Mouse (Mus musculus) common myeloid progenitor, adult 5-6 weeks (primary cell): ENCODE results near the gene C8g. TPM values are rescaled to one million over a fixed set of nuclear protein-coding genes. Genes with fewer than 3 reads are reported as not detected.

Source experiments
- ATAC-seq: replicated peaks from 2 replicates; pipeline ENCODE4 v1.8.0; 2016; ENCODE audit warnings: low read depth, mild to moderate bottlenecking, moderate TSS enrichment, inconsistent platforms; ENCODE audit not compliant: poor library complexity, severe bottlenecking
- total RNA-seq: library from RNA; stranded (forward); fragments of 200-1000, 187-1606 nt; gene quantifications from 2 replicates; pipeline ENCODE4 v1.2.3, GENCODE M21; 2017

Gene C8g
- total RNA-seq, 1 experiment from 2014 or later: 2.7 TPM

DNA sequence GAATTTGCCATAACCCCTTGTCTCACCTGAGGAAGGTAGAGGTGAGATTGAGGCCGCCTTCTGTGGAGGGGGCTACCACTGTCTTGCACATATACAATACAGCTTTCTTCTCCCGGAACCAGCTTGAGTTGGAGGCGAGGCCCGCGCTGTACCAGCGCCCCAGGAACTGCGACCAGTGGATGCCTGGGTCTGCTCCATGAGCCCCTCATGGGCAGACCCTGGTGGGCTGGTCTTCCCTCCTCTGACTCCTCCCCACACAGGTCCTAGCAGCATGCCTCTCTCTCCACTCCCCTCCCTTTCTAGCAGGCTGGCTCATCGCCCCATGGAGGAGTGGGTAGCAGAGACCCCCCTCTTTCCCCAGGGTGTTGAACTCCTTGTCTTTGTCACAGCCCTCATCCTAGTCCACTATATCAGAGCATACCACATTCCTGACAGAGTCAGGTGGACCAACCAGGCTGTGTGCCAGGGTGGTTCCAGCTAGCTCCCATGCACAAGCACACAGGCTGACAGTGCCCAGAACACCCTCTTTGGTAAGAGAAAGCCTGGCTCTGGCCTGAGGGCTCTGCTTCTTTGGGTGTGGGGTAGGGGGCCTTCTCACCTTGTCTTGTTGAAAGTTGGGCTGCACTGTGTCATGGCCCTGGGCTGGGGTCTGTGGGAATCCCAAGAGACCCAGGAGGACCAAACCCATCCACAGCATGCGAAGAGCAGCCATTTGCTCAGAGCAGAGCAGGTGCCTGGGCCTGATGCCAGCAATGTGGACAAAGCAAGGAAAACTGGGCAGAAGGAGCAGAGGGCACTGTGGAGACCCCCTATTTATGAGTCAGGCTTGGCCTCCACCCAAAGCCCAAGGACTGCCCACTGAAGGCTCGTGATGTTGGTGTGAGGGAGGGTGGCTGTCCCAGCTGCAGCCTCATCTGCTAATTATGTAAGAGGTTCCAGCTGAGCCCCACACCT lies 32.3 kb downstream of the C8g start:
- no peak for ATAC-seq

DNA sequence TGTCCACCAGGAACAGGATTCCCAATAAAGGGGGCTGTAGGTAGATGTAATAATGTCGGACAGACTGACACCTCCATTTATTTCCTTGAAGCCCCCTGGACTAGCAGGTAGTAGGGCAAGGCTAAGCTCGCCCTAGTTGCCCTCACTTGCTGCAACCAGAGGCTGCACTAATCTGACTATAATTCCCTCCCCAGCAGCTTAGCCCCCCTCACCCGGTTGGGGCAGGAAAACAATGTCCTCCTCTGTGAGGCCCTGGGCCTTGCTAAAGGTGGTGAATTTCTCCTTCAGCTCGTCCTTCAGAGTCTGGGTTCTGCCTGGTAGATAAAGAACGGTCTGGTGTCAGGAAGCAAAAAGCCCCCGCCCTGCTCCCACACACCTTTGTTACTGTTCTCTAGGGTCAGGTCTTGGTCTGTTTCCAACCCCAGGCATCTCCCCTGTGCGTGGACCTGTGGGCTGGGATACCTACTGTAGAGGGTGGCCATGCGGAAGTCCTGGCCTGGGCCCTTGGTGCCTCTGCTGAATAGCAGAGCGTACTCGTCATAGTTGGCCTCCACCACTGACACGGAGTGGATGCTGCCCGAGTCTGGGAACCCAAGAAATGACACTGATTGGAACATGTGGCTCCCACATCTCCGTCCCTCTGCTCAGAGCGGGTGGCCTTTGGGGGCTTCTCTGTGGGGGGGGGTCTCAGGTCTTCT lies 33.8 kb downstream of the C8g start:
- ATAC-seq: no peak

- ATAC-seq: peak; percentile 71
These were observed 35.5 kb downstream of the C8g start for GRCm38 (mm10) chr2:25465816-25466635.

GRCm38 (mm10) chr2:25465256-25465655 lies 36.3 kb downstream of the C8g start:
- no peak for ATAC-seq

GRCm38 (mm10) chr2:25463630-25464029 lies 37.9 kb downstream of the C8g start:
- no peak for ATAC-seq

DNA sequence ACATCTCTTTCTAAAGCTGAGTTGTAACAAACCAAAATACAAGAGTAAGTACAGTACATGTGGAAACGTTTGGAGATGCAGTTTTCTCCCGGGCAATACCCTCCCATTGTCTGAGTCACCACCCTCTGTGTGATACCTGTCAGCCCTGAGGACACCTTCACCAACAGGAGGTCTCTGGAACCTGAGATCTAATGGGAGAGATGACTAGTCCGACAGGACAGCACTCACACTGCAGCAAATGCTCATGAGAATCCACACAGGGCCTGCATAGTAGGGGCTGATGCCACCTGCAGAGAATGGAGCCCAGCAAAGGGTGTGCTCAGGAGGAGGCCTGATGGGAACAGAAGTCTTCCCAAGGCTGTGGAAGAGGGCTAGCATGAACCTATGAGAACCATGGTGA lies 40.1 kb downstream of the C8g start:
- no peak for ATAC-seq

- peak; percentile 87 for ATAC-seq
These were observed 40.8 kb downstream of the C8g start, which contains the start of gene Paxx for GRCm38 (mm10) chr2:25460551-25461309. Paxx (minus strand) TSS chr2:25461094.

GRCm38 (mm10) chr2:25460135-25460534 lies 41.4 kb downstream of the C8g start:
- no peak for ATAC-seq

GRCm38 (mm10) chr2:25458911-25459310 lies 42.6 kb downstream of the C8g start:
- no peak for ATAC-seq

DNA sequence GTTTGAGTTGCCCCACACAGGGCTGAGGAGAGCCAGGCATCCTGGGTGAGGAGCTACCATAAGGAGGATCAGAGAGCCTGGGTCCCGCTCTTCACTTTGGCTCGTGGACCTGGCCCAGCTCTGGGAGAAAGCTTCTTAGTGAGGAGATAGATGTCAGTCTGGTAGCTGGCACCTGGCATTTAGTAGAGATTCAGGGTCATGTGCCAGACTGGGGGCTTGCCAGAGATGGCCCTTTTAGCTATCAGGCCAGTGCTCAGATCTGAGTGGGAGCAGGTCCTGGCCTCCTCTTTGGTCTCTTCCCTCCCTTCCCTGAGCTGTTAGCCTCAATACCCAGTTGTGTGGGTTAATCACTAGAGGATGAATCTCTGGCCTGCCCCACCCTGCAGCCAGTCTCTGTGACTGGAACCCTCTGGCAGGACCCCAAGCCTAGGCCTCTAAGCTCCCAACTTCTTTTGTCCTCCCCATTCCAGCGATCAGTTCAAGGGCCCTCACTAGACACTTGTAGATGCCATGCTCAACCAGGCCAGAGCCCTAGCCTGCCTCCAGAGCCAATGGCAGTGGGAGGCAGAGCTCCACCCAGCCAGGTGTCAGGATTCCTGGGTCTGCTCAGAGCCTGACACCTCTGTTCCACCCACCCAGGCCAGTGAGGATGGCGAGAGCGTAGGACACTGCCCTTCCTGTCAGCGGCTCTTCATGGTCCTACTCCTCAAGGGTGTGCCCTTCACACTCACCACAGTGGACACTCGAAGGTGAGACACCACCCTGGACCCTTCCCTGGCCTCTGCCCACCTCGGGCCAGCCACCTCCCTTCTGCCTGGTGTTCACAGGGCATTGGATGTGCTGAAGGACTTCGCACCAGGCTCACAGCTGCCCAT lies 44.3 kb downstream of the C8g start:
- no peak for ATAC-seq

- no peak for ATAC-seq
These were observed 45.1 kb downstream of the C8g start, which contains the start of gene Clic3 for GRCm38 (mm10) chr2:25456205-25456953. Clic3 (plus strand) TSS chr2:25456838.

DNA sequence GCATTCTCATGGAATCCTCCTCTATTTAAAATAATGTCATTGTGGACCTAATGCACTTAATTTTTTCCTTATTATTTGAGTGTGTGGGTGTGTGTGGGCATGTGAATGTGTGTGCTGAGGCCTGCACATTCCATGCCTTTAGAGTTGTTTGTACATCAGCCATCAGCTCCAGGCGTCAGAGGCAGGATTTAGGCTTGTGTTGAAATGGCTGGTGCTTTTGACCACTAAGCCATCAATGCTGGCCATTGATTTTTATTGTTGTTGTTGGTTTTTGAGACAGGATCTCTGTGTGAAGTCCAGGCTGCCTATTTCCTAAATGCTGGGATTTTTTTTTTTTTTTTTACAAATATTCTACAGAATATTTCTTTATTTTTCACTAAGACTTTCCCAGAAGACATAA lies 48.6 kb downstream of the C8g start:
- ATAC-seq: no peak

DNA sequence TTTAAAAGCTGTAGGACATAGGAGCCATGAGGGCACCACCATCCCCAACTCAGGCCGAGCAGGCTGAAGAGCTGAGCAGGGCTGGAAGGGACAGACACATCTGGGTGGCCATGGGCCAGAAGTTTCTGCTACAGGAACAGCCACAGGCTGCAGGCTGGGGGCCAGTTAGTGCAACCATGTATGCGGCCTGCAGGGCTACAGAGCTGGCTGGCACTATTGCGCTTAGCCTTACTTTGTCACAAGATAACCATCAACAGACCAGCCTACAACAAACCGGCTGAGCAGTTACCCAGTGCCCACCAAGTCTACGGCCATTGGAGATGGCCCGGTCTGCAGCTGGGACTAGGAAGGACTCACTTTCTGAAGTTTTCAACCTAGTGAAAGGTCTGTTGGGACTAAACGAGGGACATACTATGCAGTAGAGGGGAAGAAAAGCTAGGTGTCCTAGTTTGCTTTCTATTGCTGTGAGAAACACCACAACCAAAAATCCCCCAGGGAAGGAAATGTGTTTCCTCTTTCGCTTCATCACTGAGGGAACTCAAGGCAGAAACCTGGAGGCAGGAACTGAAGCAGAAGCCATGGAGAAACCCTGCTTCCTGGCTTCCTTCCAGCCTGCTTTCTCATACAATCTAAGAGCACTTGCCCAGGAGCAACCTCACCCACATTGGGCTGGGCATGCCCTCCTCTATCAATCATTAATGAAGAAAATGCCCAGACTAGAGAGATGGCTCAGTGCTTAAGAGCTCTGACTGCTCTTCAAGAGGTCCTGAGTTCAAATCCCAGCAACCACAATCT lies 50.5 kb downstream of the C8g start:
- peak; percentile 64 for ATAC-seq
